Mouse (Mus musculus): Measurements from ENCODE around the gene Ung. TPM values are rescaled to one million over a fixed set of nuclear protein-coding genes. Genes with fewer than 3 reads are reported as not detected.
A peak's percentile ranks its signal among the peaks of the same experiment; 100 is the strongest.

Ung gene
- polyA plus RNA-seq, 1 experiment from 2014 or later: 14.8 TPM

- Histone ChIP-seq H3K9me3 (no peaks in the 10 kb centered on the region), H3K4me3 (replicated peaks) (no peak overlapping the region), H3K9ac (replicated peaks) (no peak overlapping the region), H3K4me2 (replicated peaks) (no peak overlapping the region), H3K4me1 (replicated peaks) (peaks cover 45% of the 10 kb centered on the region), H3K36me3 (no peaks in the 10 kb centered on the region), H3K27me3 (no peaks in the 10 kb centered on the region), H3K27ac (no peak overlapping the region)
- WGBS: 90% methylated on average over 10 of the region's 10 CpGs
- ATAC-seq: no peak
Observed at GRCm38 (mm10) chr5:114135516-114135915, 5.3 kb downstream of the Ung start.

- Histone ChIP-seq H3K27ac (no peak overlapping the region), H3K9ac (replicated peaks) (0 out of 2 replicates have a peak overlapping the region, but pooled peaks have one; percentile 21), H3K4me2 (replicated peaks) (no peak overlapping the region), H3K9me3 (no peaks in the 10 kb centered on the region), H3K4me3 (replicated peaks) (no peak overlapping the region), H3K4me1 (replicated peaks) (peaks cover 31% of the 10 kb centered on the region), H3K27me3 (no peaks in the 10 kb centered on the region), H3K36me3 (no peaks in the 10 kb centered on the region)
- WGBS: 86% methylated on average over 15 of the region's 15 CpGs
- ATAC-seq: no peak
Observed at GRCm38 (mm10) chr5:114137481-114138276, 7.5 kb downstream of the Ung start.

- peak overlapping the region; percentile 17; the same call in 1 of the 2 replicates for H3K4me2 ChIP-seq (replicated peaks)
- H3K4me1 ChIP-seq (replicated peaks): peaks cover 29% of the 10 kb centered on the region
- 67% methylated on average over 21 of the region's 21 CpGs for WGBS
- H3K36me3 ChIP-seq: no peaks in the 10 kb centered on the region
- H3K27me3 ChIP-seq: no peaks in the 10 kb centered on the region
- peak overlapping the region; percentile 78 for H3K27ac ChIP-seq
- peak; percentile 55 for ATAC-seq
- H3K9me3 ChIP-seq: no peaks in the 10 kb centered on the region
- H3K4me3 ChIP-seq (replicated peaks): no peak overlapping the region
- no peak overlapping the region for H3K9ac ChIP-seq (replicated peaks)
Observed at GRCm38 (mm10) chr5:114138277-114139164, 8.3 kb downstream of the Ung start.

- no peaks in the 10 kb centered on the region for H3K27me3 ChIP-seq
- peak overlapping the region; percentile 17 for H3K4me2 ChIP-seq (replicated peaks)
- H3K9me3 ChIP-seq: no peaks in the 10 kb centered on the region
- no peak overlapping the region for H3K4me3 ChIP-seq (replicated peaks)
- ATAC-seq: peak; percentile 85
- no peak overlapping the region for H3K9ac ChIP-seq (replicated peaks)
- H3K36me3 ChIP-seq: no peaks in the 10 kb centered on the region
- peaks cover 29% of the 10 kb centered on the region for H3K4me1 ChIP-seq (replicated peaks)
- WGBS: 24% methylated on average over 9 of the region's 9 CpGs
- H3K27ac ChIP-seq: peak overlapping the region; percentile 78
Observed at GRCm38 (mm10) chr5:114139175-114139574, 9.0 kb downstream of the Ung start.

DNA sequence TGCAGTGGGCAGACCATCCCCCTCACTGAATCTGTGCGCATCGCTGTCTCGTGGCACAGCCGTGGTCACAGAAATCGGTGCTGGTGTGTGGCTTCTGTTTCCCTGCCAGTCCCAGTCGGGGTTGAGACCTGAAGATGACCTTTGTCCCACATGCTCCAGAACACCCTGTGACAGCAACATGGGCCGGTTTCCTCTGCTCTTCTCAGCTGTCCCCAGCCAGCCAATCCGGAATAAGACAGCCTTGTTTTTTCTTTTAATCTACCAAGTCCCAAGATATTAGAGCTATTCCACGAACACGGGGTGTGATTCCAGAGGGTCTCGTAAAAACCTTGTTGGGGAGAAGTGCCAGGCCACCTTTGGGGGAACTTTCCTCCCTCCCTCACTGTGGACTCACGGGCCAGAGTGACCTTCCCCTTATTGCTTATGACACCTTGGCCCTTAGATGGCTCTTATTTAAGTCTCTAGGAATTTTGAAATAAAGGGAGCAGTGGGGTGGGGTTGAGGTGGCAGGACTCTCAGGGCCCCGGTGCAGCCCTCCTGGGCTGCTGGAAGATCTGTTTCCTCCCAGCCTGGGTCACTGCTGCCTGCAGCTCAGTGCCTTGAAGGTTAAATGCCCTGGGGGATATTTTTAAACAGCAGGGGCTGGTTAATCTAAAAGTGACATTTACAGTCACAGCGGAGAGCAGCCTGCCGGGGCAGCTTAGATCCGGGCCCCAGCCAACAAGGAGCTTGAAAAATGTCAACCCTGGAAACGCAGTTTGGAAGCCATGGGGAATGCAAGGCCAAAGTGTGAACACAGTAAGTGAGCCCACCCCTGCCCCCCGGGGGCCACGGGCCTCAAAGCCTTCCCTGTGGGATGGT, 16.1 kb downstream of the Ung start, which contains the start of gene Acacb:
TSS of gene Acacb (plus strand) at position 508 of the 861 bp plus-strand sequence.
- Histone ChIP-seq H3K4me1 (replicated peaks) (peaks cover 6% of the 10 kb centered on the region; the same call in 1 of the 2 replicates), H3K4me3 (replicated peaks) (no peak within 1 kb of the TSS), H3K4me2 (replicated peaks) (no peak within 1 kb of the TSS), H3K27me3 (no peaks in the 10 kb centered on the region), H3K9me3 (no peaks in the 10 kb centered on the region), H3K27ac (0 out of 2 replicates have a peak within 1 kb of the TSS, but pooled peaks have one; percentile 14), H3K36me3 (no peaks in the 10 kb centered on the region), H3K9ac (replicated peaks) (no peak within 1 kb of the TSS; the same call in 1 of the 2 replicates)
- 54% methylated on average over 19 of the region's 19 CpGs for WGBS
- ATAC-seq: no peak

DNA sequence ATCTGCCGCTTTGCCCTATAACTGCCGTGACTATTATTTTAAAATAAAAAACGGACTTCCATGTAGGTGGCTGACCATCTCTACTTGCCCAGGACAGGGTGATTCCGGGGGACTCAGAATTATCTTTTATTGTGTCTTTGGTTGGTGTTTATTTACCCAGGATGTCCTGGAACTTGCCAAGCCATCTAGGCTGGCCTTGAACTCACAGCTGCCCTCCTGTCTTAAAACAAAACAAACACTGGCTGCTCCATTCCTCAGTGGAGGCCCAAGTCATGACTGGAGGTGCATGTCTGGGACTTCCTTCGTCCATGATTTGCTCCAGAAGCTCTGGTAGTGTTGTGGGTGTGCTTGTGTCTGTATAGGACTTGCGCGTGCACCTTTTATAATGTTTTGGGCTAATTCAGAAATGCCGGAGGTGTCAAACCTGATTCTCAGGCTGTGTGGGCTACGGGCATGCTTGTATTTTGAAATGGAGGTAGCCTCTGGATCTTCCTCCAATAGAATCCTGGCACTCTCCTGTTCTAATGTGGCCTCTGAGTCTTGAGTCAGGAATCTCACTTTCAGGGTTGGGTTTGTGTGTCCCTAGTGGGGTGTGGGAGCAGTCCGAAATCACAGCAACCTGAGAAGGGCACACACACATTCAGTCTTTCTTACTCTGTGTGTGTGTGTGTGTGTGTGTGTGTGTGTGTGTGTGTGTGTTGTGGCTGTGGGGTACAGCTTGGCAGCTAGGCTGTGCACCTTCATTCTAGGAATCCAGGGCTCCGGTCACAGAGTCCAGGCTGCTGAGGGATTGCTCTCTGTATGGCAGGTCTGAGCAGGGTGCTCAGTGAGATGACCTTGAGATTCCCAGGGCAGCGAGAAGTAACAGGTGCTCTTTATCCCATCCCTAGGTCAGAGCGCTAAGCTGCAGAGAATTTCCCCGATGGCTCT, 17.1 kb downstream of the Ung start:
- H3K4me1 ChIP-seq (replicated peaks): peaks cover 6% of the 10 kb centered on the region; the same call in 1 of the 2 replicates
- no peak overlapping the region for H3K4me2 ChIP-seq (replicated peaks)
- H3K4me3 ChIP-seq (replicated peaks): no peak overlapping the region
- ATAC-seq: no peak
- H3K9me3 ChIP-seq: no peaks in the 10 kb centered on the region
- H3K9ac ChIP-seq (replicated peaks): no peak overlapping the region
- no peaks in the 10 kb centered on the region for H3K36me3 ChIP-seq
- 0 out of 2 replicates have a peak overlapping the region, but pooled peaks have one; percentile 14 for H3K27ac ChIP-seq
- 86% methylated on average over 14 of the region's 14 CpGs for WGBS
- H3K27me3 ChIP-seq: no peaks in the 10 kb centered on the region

- H3K36me3 ChIP-seq: no peaks in the 10 kb centered on the region
- no peak overlapping the region for H3K27ac ChIP-seq
- H3K9me3 ChIP-seq: no peaks in the 10 kb centered on the region
- ATAC-seq: no peak
- no peaks in the 10 kb centered on the region for H3K27me3 ChIP-seq
- H3K4me2 ChIP-seq (replicated peaks): no peak overlapping the region
- no peak overlapping the region for H3K4me3 ChIP-seq (replicated peaks)
- no peak overlapping the region for H3K9ac ChIP-seq (replicated peaks)
- no peaks in the 10 kb centered on the region for H3K4me1 ChIP-seq (replicated peaks)
- 80% methylated on average over 12 of the region's 12 CpGs for WGBS
Observed at GRCm38 (mm10) chr5:114152359-114153092, 22.3 kb downstream of the Ung start.

- H3K27ac ChIP-seq: no peak overlapping the region
- H3K4me3 ChIP-seq (replicated peaks): no peak overlapping the region; the same call in 1 of the 2 replicates
- no peak for ATAC-seq
- WGBS: 5% methylated on average over 12 of the region's 12 CpGs
- H3K27me3 ChIP-seq: no peaks in the 10 kb centered on the region
- peak overlapping the region; percentile 31; the same call in 1 of the 2 replicates for H3K4me2 ChIP-seq (replicated peaks)
- H3K36me3 ChIP-seq: no peaks in the 10 kb centered on the region
- H3K9me3 ChIP-seq: no peaks in the 10 kb centered on the region
- no peak overlapping the region for H3K9ac ChIP-seq (replicated peaks)
- H3K4me1 ChIP-seq (replicated peaks): no peaks in the 10 kb centered on the region
Observed at GRCm38 (mm10) chr5:114153490-114153889, 23.3 kb downstream of the Ung start.

DNA sequence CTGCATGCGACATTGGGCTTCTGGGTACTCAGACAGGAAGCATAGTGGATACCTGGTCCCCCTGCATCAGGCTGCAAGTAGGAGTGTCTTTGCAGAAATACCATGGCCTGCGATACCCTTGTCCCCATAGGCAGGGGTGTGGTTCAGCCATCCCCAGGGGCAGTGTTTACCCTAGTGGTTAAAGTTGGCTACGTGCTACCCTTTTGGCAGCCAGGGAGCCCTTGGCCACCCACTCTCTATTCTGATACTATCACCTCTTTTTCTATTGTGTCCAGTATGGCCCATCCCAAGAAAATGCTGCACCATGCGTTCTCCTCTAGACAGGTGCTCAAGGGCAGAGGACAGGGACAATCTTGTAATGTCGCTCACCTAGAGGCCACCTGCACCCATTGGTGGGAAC, 24.6 kb downstream of the Ung start:
- H3K9ac ChIP-seq (replicated peaks): no peak overlapping the region
- no peaks in the 10 kb centered on the region for H3K36me3 ChIP-seq
- no peaks in the 10 kb centered on the region for H3K27me3 ChIP-seq
- H3K4me1 ChIP-seq (replicated peaks): no peaks in the 10 kb centered on the region
- no peak overlapping the region for H3K4me2 ChIP-seq (replicated peaks)
- no peak overlapping the region for H3K27ac ChIP-seq
- no peak overlapping the region for H3K4me3 ChIP-seq (replicated peaks)
- 89% methylated on average over 5 of the region's 5 CpGs for WGBS
- H3K9me3 ChIP-seq: no peaks in the 10 kb centered on the region
- ATAC-seq: no peak

Data from midbrain, embryonic 13.5 days (tissue).